Mouse (Mus musculus) MEL (cell line): ENCODE results near the gene Znhit1.

Experiments used
- BHLHE40 ChIP-seq: IDR thresholded peaks from 2 replicates; pipeline ENCODE4 v1.6.1; 2012; ENCODE audit warnings: low read depth, mild to moderate bottlenecking, inconsistent platforms, low read length, improper control_type of control experiment, borderline replicate concordance
- CTCF ChIP-seq, 3 experiments: IDR thresholded peaks in 2 of 3; conservative IDR thresholded peaks in 1 of 3; 2 replicates each; pipeline ENCODE4 v1.5.1; 2011 to 2012; ENCODE audit warnings: low read length in 3 of 3, low read depth in 2 of 3, mild to moderate bottlenecking in 2 of 3, improper control_type of control experiment in 1 of 3, inconsistent platforms in 1 of 3, mixed read lengths in 1 of 3, moderate library complexity in 1 of 3; ENCODE audit not compliant: control insufficient read depth in 1 of 3, insufficient read depth in 1 of 3, poor library complexity in 1 of 3, severe bottlenecking in 1 of 3
- EP300 ChIP-seq, 2 experiments: IDR thresholded peaks; 2 replicates each; pipeline ENCODE4 v1.6.1; 2011; ENCODE audit warnings: improper control_type of control experiment in 2 of 2, low read length in 2 of 2, low read depth in 1 of 2, mild to moderate bottlenecking in 1 of 2
- GABPA ChIP-seq: IDR thresholded peaks from 2 replicates; pipeline ENCODE4 v1.6.1; 2012; ENCODE audit warnings: low read depth, mild to moderate bottlenecking, inconsistent platforms, low read length, improper control_type of control experiment, moderate library complexity
- HCFC1 ChIP-seq: IDR thresholded peaks from 2 replicates; pipeline ENCODE4 v1.6.1; 2012; ENCODE audit warnings: low read depth, mild to moderate bottlenecking, inconsistent platforms, low read length, improper control_type of control experiment, moderate library complexity
- JUND ChIP-seq: IDR thresholded peaks from 2 replicates; pipeline ENCODE4 v1.6.1; 2011; ENCODE audit warnings: low read depth, mild to moderate bottlenecking, improper control_type of control experiment, low read length
- MEF2A ChIP-seq: IDR thresholded peaks from 2 replicates; pipeline ENCODE4 v1.6.1; 2014; ENCODE audit warnings: low read depth, mild to moderate bottlenecking, inconsistent platforms, low read length, improper control_type of control experiment; ENCODE audit not compliant: poor library complexity, insufficient replicate concordance, severe bottlenecking; ENCODE audit errors: extremely low read depth
- NRF1 ChIP-seq: IDR thresholded peaks from 2 replicates; pipeline ENCODE4 v1.6.1; 2014; ENCODE audit warnings: low read depth, mild to moderate bottlenecking, inconsistent platforms, low read length, improper control_type of control experiment, moderate library complexity; ENCODE audit not compliant: poor library complexity, insufficient read depth, severe bottlenecking
- POLR2A ChIP-seq, 2 experiments: IDR thresholded peaks; 2 replicates each; pipeline ENCODE4 v1.6.1; 2011 to 2012; ENCODE audit warnings: low read length in 2 of 2, mild to moderate bottlenecking in 2 of 2, control low read depth in 1 of 2, improper control_type of control experiment in 1 of 2, low read depth in 1 of 2, moderate library complexity in 1 of 2; ENCODE audit not compliant: control insufficient read depth in 1 of 2, insufficient read depth in 1 of 2, poor library complexity in 1 of 2
- POLR2AphosphoS5 ChIP-seq: IDR thresholded peaks from 2 replicates; pipeline ENCODE4 v1.6.1; 2012; ENCODE audit warnings: low read depth, borderline replicate concordance, mild to moderate bottlenecking, inconsistent platforms, low read length, moderate library complexity, mixed read lengths
- RCOR1 ChIP-seq: IDR thresholded peaks from 2 replicates; pipeline ENCODE4 v1.6.1; 2012; ENCODE audit warnings: low read depth, mild to moderate bottlenecking, inconsistent platforms, low read length, improper control_type of control experiment
- SMC3 ChIP-seq: IDR thresholded peaks from 2 replicates; pipeline ENCODE4 v1.6.1; 2011; ENCODE audit warnings: low read depth, low read length, improper control_type of control experiment
- USF1 ChIP-seq: IDR thresholded peaks from 2 replicates; pipeline ENCODE4 v1.6.1; 2014; ENCODE audit warnings: low read depth, mild to moderate bottlenecking, inconsistent platforms, low read length, improper control_type of control experiment, moderate library complexity
- ZNF384 ChIP-seq: IDR thresholded peaks from 2 replicates; pipeline ENCODE4 v1.6.1; 2012; ENCODE audit warnings: low read depth, mild to moderate bottlenecking, inconsistent platforms, low read length, improper control_type of control experiment

DNA sequence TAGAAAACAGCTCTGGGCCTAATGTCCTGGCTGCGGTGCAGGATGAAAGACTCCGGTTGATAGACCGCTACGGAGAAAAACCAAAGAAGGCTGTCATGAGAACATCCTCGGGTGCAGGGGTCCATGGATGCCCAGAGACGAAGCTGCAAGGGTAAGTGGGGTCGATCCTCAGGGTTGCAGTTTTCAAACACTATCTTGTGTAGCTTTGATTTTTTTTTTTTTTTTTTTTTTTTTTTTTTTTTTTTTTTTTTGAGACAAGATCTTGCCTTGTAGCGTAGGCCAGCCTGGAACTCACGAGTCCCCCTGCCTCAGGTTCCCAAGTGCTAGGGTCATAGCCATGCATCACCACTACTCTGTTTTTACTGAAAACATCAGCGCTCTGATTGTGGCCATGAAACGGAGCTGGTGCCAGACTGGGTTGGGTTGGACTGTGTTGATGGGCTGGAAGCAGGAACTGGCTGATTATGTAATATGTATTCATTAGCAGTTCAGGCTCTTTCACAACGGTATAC, 34.3 kb downstream of the Znhit1 start:
- no peak for TF ChIP-seq POLR2A (IDR thresholded peaks at IDR 0.05; ENCODE audit: control insufficient read depth in 1 of 2, insufficient read depth in 1 of 2, low read depth in 1 of 2, low read length in 2 of 2, poor library complexity in 1 of 2)
- TF ChIP-seq USF1: no peak
- no peak for TF ChIP-seq POLR2AphosphoS5
- TF ChIP-seq CTCF (IDR thresholded peaks at IDR 0.05 in 2 of 3, conservative IDR thresholded peaks at IDR 0.05 in 1 of 3; ENCODE audit: control insufficient read depth in 1 of 3, insufficient read depth in 1 of 3, low read depth in 2 of 3, low read length in 3 of 3, poor library complexity in 1 of 3, severe bottlenecking in 1 of 3): no peak
- peak; percentile 81 for TF ChIP-seq ZNF384
- TF ChIP-seq JUND: no peak
- no peak for TF ChIP-seq NRF1
- no peak for TF ChIP-seq MEF2A
- TF ChIP-seq GABPA: no peak
- no peak for TF ChIP-seq EP300 (IDR thresholded peaks at IDR 0.05; ENCODE audit: low read depth in 1 of 2, low read length in 2 of 2)
- TF ChIP-seq SMC3: no peak
- no peak for TF ChIP-seq BHLHE40
- no peak for TF ChIP-seq HCFC1
- TF ChIP-seq RCOR1: no peak
